Mouse (Mus musculus): ENCODE data around the gene Mfap1b. TPM values are rescaled to one million over a fixed set of nuclear protein-coding genes. Genes with fewer than 3 reads are reported as not detected.
A peak's percentile ranks its signal among the peaks of the same experiment; 100 is the strongest.
"Not testable (repeated sequence)": the region's sequence is repeated elsewhere in the genome, so short reads cannot be mapped to it uniquely, and the experiment has no call there.

Mfap1b gene
- total RNA-seq, 2 experiments from 2014 or later, result 35.1 to 37.0 TPM

GRCm38 (mm10) chr2:121477491-121478266 lies 3.8 kb upstream of the Mfap1b start:
- DNase-seq (ENCODE audit: extremely low spot score in 1 of 2, low spot score in 2 of 2), result no peak
- intact Hi-C loops (cut with DNase I), result no loop called here

DNA sequence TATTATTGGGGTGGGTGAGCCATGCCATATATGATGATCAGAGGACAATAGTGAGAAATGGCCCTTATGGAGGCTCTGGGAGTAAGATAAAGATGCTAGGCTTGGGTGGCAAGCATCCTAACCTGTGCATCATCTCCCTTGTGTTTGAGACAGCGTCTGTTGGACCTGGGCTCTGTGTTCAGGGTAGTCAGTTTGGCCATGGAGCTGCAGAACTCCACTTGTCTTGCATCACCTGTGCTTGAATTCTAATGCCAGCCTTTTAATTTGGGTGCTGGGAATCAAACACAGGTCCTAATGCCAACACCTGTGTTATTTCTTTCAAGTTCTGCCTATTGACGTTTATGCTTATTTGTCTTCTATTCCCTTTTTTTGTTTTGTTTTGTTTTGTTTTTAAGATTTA lies 1.4 kb upstream of the Mfap1b start:
- intact Hi-C loops (cut with DNase I); DNase-seq (ENCODE audit: extremely low spot score in 1 of 2, low spot score in 2 of 2): not testable (repeated sequence)

DNA sequence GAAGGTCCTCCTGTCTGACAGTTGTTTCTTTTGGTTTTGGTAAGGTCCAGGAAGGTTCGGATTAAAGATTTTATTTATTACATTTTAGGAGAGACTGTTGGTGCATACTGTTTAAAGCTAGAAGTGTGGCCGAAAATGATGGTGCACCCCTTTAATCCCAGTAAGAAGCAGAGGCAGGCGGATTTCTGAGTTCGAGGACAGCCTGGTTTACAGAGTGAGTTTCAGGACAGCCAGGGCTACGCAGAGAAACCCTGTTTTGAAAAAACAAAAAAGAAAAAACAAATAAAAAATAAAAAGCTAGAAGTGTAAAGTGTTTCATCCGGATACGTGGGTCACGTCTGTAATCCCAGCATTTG lies 291 bp upstream of the Mfap1b start:
- DNase-seq (ENCODE audit: extremely low spot score in 1 of 2, low spot score in 2 of 2), result no peak
- intact Hi-C loops (cut with DNase I), result no loop called here

DNA sequence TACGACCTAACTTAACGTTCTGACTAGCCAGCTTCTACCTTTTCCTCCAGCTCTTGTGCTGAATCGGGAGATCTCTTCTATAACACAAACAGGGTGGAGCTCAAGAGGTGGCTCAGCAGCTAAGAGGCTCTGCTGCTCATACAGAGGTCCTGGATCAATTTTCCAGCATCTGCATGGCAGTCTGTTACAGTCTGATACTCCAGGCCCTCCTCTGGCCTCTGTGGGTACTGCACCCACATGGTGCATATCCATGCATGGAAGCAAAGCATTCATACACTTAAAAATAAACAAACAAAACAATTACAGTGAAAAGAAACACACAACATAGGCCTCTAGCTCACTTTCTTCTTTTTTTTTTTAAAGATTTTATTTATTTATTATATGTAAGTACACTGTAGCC lies 1.1 kb downstream of the Mfap1b start:
- DNase-seq (ENCODE audit: extremely low spot score in 1 of 2, low spot score in 2 of 2); intact Hi-C loops (cut with DNase I): not testable (repeated sequence)

DNA sequence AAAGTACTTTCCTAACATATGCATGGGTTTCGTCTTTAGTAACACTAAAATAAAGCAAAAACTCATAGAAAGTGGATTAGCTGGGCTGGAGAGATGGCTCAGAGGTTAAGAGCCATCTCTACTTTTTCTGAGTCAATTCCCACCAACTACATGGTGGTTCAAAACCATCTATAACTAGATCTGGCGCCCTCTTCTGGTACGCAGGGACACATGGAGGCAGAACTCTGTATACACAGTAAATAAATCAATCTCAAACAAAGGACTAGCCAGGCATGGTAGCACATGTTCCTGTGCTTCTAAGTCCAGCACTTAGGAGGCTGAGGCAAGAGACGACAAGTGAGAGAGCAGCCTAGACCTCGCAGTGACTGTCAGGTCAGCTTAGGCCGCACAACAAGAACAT lies 4.9 kb downstream of the Mfap1b start:
- intact Hi-C loops (cut with DNase I), result not testable (repeated sequence)

GRCm38 (mm10) chr2:121460071-121460470 lies 13.8 kb downstream of the Mfap1b start:
- no peak for DNase-seq (ENCODE audit: extremely low spot score in 1 of 2, low spot score in 2 of 2)
- intact Hi-C loops (cut with DNase I), result no loop called here

More for the DNA sequence above, 4.9 kb downstream of the Mfap1b start:
- not testable (repeated sequence) for DNase-seq (ENCODE audit: extremely low spot score in 1 of 2, low spot score in 2 of 2)

- DNase-seq (ENCODE audit: extremely low spot score in 1 of 2, low spot score in 2 of 2), result peak; percentile 84 to 90
- intact Hi-C loops (cut with DNase I), result no loop called here
Observed at GRCm38 (mm10) chr2:121456692-121457642, 16.9 kb downstream of the Mfap1b start, which contains the start of gene Serinc4. Gene Serinc4 (minus strand): TSS chr2:121456781.

GRCm38 (mm10) chr2:121455534-121455933 lies 18.3 kb downstream of the Mfap1b start:
- intact Hi-C loops (cut with DNase I), result no loop called here

GRCm38 (mm10) chr2:121453917-121454316 lies 19.9 kb downstream of the Mfap1b start:
- intact Hi-C loops (cut with DNase I), result no loop called here
- DNase-seq (ENCODE audit: extremely low spot score in 1 of 2, low spot score in 2 of 2), result no peak

More at GRCm38 (mm10) chr2:121455534-121455933, 18.3 kb downstream of the Mfap1b start:
- no peak for DNase-seq (ENCODE audit: extremely low spot score in 1 of 2, low spot score in 2 of 2)

DNA sequence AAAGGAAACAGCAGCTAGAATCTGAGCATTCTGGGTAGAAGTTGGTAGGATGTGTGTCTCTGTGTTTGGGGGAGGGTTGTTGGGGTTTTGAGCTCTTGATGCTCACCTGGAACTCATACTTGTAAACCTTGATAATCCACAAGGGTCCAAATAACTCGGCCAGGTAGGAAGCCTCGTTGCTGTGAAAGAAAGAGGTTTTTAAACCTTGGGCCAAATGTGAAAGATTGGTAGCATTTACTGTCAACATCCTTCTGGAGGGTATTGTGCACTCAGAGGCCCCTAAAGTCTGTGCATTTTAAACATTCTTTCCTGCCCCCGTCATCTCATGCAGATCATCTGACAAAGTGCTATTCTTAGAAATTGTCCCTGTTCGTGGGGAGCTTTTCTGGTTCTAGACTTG lies 20.9 kb downstream of the Mfap1b start, which contains the start of gene Hypk:
Gene Hypk, plus strand, starts transcription at position 301 of the 400 bp plus-strand sequence.
- DNase-seq (ENCODE audit: extremely low spot score in 1 of 2, low spot score in 2 of 2), result no peak
- intact Hi-C loops (cut with DNase I), result no loop called here

- intact Hi-C loops (cut with DNase I), result no loop called here
- no peak for DNase-seq (ENCODE audit: extremely low spot score in 1 of 2, low spot score in 2 of 2)
Observed at GRCm38 (mm10) chr2:121452361-121452760, 21.5 kb downstream of the Mfap1b start.

DNA sequence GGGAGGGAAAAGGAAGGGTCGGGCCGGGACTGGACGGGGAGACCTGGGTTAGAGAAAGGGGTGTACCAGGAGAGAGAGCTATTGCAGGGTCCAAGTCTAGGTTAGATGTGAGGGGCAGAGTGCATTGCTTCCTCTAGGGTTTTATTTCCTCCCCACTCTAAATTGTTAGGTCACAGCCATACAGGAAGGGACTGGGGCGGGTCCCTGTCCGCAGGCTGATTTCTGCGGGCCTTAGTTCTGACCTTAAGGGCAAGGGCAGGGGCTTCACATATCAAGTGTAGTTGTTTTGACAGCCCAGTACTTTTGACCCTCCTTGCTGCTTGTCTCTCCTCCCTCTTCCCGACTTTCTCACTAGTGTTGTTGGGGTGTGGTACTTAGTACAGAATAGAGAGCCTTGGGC lies 23.8 kb downstream of the Mfap1b start:
- DNase-seq (ENCODE audit: extremely low spot score in 1 of 2, low spot score in 2 of 2), result no peak
- intact Hi-C loops (cut with DNase I), result no loop called here

DNA sequence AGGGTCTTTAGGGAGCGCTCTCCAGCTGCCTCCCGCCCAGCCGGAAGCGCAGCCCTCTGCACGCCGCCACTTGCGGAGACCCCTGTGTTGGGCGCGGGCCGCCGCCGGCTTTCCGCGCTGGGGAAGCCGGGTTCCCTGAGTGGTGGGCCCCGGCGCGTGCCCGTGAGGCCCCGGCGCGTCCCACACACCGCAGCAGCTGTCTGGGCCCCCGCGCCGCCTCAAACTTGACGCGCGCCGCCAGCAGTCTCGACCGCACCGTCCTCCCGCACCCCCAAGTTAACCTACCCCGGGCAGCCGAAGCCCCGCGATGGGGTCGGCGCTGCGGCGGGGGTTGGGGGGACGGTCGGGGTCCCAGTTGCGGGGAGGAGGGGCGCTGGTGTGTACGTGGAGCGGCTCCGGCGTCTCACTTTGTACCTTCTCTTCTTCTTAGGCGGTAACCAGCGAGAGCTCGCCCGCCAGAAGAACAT lies 24.3 kb downstream of the Mfap1b start:
- DNase-seq (ENCODE audit: extremely low spot score in 1 of 2, low spot score in 2 of 2), result no peak
- intact Hi-C loops (cut with DNase I), result no loop called here

- peak; percentile 98 to 100 for DNase-seq (ENCODE audit: extremely low spot score in 1 of 2, low spot score in 2 of 2)
- intact Hi-C loops (cut with DNase I), result no loop called here
Observed at GRCm38 (mm10) chr2:121448739-121449535, 24.9 kb downstream of the Mfap1b start, which contains the start of gene Serf2. Gene Serf2 (plus strand): TSS chr2:121449195.

- intact Hi-C loops (cut with DNase I), result no loop called here
- DNase-seq (ENCODE audit: extremely low spot score in 1 of 2, low spot score in 2 of 2), result peak in 1 of 2 experiments; percentile 49
Observed at GRCm38 (mm10) chr2:121448136-121448535, 25.7 kb downstream of the Mfap1b start.

GRCm38 (mm10) chr2:121447006-121447405 lies 26.9 kb downstream of the Mfap1b start:
- no peak for DNase-seq (ENCODE audit: extremely low spot score in 1 of 2, low spot score in 2 of 2)
- intact Hi-C loops (cut with DNase I), result no loop called here

DNA sequence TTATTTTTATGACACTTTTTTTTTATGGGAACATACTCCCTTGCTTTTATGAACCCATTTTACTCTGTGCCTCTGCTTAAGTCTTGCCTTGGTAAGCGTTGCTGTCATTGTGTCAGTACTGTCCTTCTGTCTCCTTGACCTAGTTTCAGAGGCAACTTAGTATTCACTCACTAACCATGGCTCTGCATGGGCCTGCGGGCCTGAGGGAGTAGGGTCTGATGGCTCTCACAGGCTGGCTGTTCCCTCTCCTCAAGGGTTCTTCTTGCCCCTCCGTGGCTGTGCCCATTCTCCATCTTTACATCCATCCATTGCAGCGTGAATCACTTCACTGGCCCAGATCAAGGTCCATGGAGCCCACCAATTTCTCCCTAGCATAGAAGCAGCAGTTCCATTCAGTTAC lies 27.4 kb downstream of the Mfap1b start:
- no peak for DNase-seq (ENCODE audit: extremely low spot score in 1 of 2, low spot score in 2 of 2)
- intact Hi-C loops (cut with DNase I), result no loop called here

DNA sequence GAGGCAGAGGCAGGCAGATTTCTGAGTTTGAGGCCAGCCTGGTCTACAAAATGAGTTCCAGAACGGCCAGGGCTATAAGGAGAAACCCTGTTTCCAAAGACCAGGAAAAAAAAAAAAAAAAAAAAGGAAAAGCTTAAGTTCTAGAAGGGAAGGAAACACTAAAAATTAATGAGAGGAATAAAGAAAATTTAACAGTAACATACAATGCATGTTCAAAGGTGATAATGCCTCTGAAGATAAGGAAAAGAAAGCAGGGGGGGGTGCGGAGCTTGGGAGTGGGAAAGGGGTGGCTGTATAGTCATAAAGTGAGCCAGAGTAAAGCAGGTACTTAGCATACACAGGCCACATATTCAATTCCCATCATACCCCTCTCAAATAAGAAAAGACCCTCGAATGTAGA lies 28.8 kb downstream of the Mfap1b start:
- intact Hi-C loops (cut with DNase I), result no loop called here
- DNase-seq (ENCODE audit: extremely low spot score in 1 of 2, low spot score in 2 of 2), result no peak

DNA sequence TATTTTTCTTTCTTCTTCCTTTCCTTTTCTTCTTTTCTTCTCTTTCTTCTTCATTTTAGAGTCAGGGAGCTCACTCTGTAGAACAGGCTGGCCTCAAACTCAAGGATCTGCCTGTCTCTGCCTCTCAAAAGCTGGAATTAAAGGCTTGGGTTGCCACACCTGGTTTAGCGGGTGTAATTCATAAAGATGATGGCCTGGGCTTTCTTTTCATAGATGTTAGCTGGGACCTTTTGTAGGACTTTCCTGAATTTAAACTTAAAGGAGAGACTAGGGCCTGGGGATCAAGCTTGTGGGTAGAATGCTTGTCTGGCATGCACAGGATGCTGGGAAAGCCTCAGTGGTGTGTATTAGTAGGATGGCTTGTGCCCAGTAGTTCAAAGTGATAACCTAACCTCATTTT lies 29.7 kb downstream of the Mfap1b start, which contains the start of gene Ell3:
Gene Ell3, minus strand, starts transcription at position 101 of the 400 bp plus-strand sequence.
- intact Hi-C loops (cut with DNase I), result no loop called here
- DNase-seq (ENCODE audit: extremely low spot score in 1 of 2, low spot score in 2 of 2), result no peak
